Mouse (Mus musculus): Measurements from ENCODE around the gene Cyp4a29. TPM values are rescaled to one million over a fixed set of nuclear protein-coding genes. Genes with fewer than 3 reads are reported as not detected.
"Not testable (repeated sequence)": the region's sequence is repeated elsewhere in the genome, so short reads cannot be mapped to it uniquely, and the experiment has no call there.

The Cyp4a29 gene
- polyA plus RNA-seq (2014; fragmentation: Nextera tagmentation; extraction: Ambion mirVana), result not detected in 2 replicates

DNA sequence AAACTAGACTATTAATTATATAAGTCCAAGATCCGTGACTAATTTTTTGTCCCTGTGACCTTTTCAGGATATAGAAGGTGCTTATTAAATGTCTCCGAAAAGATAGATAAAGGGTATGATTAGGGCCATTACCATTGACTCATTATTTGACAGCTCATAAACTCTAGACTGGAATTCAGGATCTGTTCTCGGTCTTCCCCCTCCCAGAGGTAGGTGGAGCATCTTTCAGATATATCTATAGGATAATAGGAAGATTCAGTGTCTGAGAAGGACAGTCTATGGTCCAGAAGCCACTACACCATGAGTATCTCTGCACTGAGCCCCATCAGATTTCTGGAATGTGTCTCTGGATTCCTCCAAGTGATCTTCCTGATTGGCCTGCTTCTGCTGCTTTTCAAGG, at the start of gene Cyp4a29:
Cyp4a29 (plus strand) TSS at position 301 of the 400 bp plus-strand sequence.
- no peak within 1 kb of the TSS for H3K4me2 ChIP-seq (ENCODE audit: low read length)
- no peak within 1 kb of the TSS for H3K27ac ChIP-seq (replicated peaks; ENCODE audit: low read depth, low read length)
- no peak within 1 kb of the TSS for H3K9ac ChIP-seq (replicated peaks; ENCODE audit: low read length)
- no peak for ATAC-seq (ENCODE audit: low FRiP score, low TSS enrichment)
- H3K9me3 ChIP-seq (ENCODE audit: control insufficient read depth, low read length), result no peaks in the 10 kb centered on the region
- no peaks in the 10 kb centered on the region for H3K36me3 ChIP-seq (ENCODE audit: control insufficient read depth, insufficient read depth, low read length)
- 89% methylated on average over 3 of the region's 3 CpGs for WGBS
- H3K27me3 ChIP-seq (ENCODE audit: control insufficient read depth, insufficient read depth, low read length), result no peaks in the 10 kb centered on the region
- no peak for DNase-seq
- no peaks in the 10 kb centered on the region for H3K4me1 ChIP-seq (ENCODE audit: control insufficient read depth, insufficient read depth, low read length)
- H3K4me3 ChIP-seq (replicated peaks; ENCODE audit: low read depth, low read length), result no peak within 1 kb of the TSS

- H3K9ac ChIP-seq (replicated peaks; ENCODE audit: low read length); H3K4me1 ChIP-seq (ENCODE audit: control insufficient read depth, insufficient read depth, low read length); H3K27ac ChIP-seq (replicated peaks; ENCODE audit: low read depth, low read length); H3K9me3 ChIP-seq (ENCODE audit: control insufficient read depth, low read length); ATAC-seq (ENCODE audit: low FRiP score, low TSS enrichment); H3K4me2 ChIP-seq (ENCODE audit: low read length); H3K27me3 ChIP-seq (ENCODE audit: control insufficient read depth, insufficient read depth, low read length); H3K36me3 ChIP-seq (ENCODE audit: control insufficient read depth, insufficient read depth, low read length); DNase-seq; H3K4me3 ChIP-seq (replicated peaks; ENCODE audit: low read depth, low read length): not testable (repeated sequence)
- WGBS, result 81% methylated on average over 2 of the region's 2 CpGs
These were observed 9.0 kb upstream of the Cyp4a29 start for GRCm38 (mm10) chr4:115232901-115233300.

GRCm38 (mm10) chr4:115236462-115237096, 5.3 kb upstream of the Cyp4a29 start:
- H3K4me2 ChIP-seq (ENCODE audit: low read length), result no peak overlapping the region
- no peaks in the 10 kb centered on the region for H3K4me1 ChIP-seq (ENCODE audit: control insufficient read depth, insufficient read depth, low read length)
- H3K27me3 ChIP-seq (ENCODE audit: control insufficient read depth, insufficient read depth, low read length), result no peaks in the 10 kb centered on the region
- DNase-seq (no peak), ATAC-seq (ENCODE audit: low FRiP score, low TSS enrichment) (no peak)
- H3K4me3 ChIP-seq (replicated peaks; ENCODE audit: low read depth, low read length), result no peak overlapping the region
- no peak overlapping the region for H3K9ac ChIP-seq (replicated peaks; ENCODE audit: low read length)
- no peak overlapping the region for H3K27ac ChIP-seq (replicated peaks; ENCODE audit: low read depth, low read length)
- H3K9me3 ChIP-seq (ENCODE audit: control insufficient read depth, low read length), result no peaks in the 10 kb centered on the region
- 82% methylated on average over 1 of the region's 1 CpGs for WGBS
- H3K36me3 ChIP-seq (ENCODE audit: control insufficient read depth, insufficient read depth, low read length), result no peaks in the 10 kb centered on the region

DNA sequence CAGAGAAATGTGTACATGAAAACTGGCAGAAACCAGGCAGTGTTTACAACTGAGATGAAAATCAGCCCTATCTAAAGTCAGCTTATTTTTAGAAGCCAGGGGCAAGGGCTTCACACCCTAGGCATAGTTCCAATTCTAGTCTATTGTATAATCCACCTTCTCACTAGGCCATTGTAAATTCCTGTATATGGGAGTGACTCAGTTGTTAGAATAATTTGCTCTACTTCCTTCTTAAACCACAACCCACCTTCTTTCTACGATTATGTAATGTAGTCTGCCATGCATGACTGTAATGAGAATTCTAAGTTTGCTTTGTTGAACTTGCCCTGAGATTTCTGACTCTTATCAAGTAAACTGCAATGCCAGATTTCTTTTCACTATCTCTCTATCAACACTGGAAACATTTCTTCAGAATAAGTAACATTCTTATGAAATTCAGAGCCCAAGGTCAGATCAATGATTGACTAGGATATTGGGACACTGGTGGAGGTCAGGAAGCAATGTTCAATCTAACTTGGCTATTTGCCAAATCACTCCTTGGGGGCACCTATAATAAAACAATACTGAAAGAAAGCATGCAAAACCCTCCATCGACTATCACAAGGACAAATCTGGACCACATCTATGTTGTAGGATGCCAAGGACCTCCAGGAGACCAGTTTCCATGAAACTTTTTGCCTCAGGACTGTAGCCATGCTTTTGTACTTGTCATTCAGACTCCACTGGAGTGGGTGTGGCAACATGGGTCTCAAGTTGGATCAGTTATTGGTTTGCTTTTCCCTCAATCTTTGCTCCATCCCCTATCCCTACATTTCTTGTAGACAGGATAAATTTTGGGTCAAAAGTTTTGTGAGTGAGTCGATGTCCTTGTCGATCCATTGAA, 23.0 kb downstream of the Cyp4a29 start:
- not testable (repeated sequence) for H3K36me3 ChIP-seq (ENCODE audit: control insufficient read depth, insufficient read depth, low read length); DNase-seq; H3K4me1 ChIP-seq (ENCODE audit: control insufficient read depth, insufficient read depth, low read length); H3K4me3 ChIP-seq (replicated peaks; ENCODE audit: low read depth, low read length); H3K27ac ChIP-seq (replicated peaks; ENCODE audit: low read depth, low read length); H3K4me2 ChIP-seq (ENCODE audit: low read length); H3K9ac ChIP-seq (replicated peaks; ENCODE audit: low read length); ATAC-seq (ENCODE audit: low FRiP score, low TSS enrichment); H3K27me3 ChIP-seq (ENCODE audit: control insufficient read depth, insufficient read depth, low read length); H3K9me3 ChIP-seq (ENCODE audit: control insufficient read depth, low read length)
- 85% methylated on average over 3 of the region's 4 CpGs for WGBS

- not testable (repeated sequence) for H3K27ac ChIP-seq (replicated peaks; ENCODE audit: low read depth, low read length); H3K9ac ChIP-seq (replicated peaks; ENCODE audit: low read length)
These were observed 36.5 kb downstream of the Cyp4a29 start for GRCm38 (mm10) chr4:115278215-115278982.

GRCm38 (mm10) chr4:115280342-115280741, 38.5 kb downstream of the Cyp4a29 start:
- peak overlapping the region; percentile 38; the same call in 1 of the 2 replicates for H3K4me3 ChIP-seq (replicated peaks; ENCODE audit: low read depth, low read length)
- no peaks in the 10 kb centered on the region for H3K36me3 ChIP-seq (ENCODE audit: control insufficient read depth, insufficient read depth, low read length)
- no peak overlapping the region for H3K27ac ChIP-seq (replicated peaks; ENCODE audit: low read depth, low read length)
- H3K9ac ChIP-seq (replicated peaks; ENCODE audit: low read length), result no peak overlapping the region
- peak overlapping the region; percentile 56 for H3K4me2 ChIP-seq (ENCODE audit: low read length)
- H3K4me1 ChIP-seq (ENCODE audit: control insufficient read depth, insufficient read depth, low read length), result no peaks in the 10 kb centered on the region
- DNase-seq (no peak), ATAC-seq (ENCODE audit: low FRiP score, low TSS enrichment) (no peak)
- H3K27me3 ChIP-seq (ENCODE audit: control insufficient read depth, insufficient read depth, low read length), result no peaks in the 10 kb centered on the region
- no peaks in the 10 kb centered on the region for H3K9me3 ChIP-seq (ENCODE audit: control insufficient read depth, low read length)

More at GRCm38 (mm10) chr4:115278215-115278982, 36.5 kb downstream of the Cyp4a29 start:
- not testable (repeated sequence) for H3K4me3 ChIP-seq (replicated peaks; ENCODE audit: low read depth, low read length); H3K4me2 ChIP-seq (ENCODE audit: low read length); ATAC-seq (ENCODE audit: low FRiP score, low TSS enrichment); H3K36me3 ChIP-seq (ENCODE audit: control insufficient read depth, insufficient read depth, low read length); DNase-seq; H3K4me1 ChIP-seq (ENCODE audit: control insufficient read depth, insufficient read depth, low read length); H3K9me3 ChIP-seq (ENCODE audit: control insufficient read depth, low read length); H3K27me3 ChIP-seq (ENCODE audit: control insufficient read depth, insufficient read depth, low read length)
- 93% methylated on average over 2 of the region's 3 CpGs for WGBS

DNA sequence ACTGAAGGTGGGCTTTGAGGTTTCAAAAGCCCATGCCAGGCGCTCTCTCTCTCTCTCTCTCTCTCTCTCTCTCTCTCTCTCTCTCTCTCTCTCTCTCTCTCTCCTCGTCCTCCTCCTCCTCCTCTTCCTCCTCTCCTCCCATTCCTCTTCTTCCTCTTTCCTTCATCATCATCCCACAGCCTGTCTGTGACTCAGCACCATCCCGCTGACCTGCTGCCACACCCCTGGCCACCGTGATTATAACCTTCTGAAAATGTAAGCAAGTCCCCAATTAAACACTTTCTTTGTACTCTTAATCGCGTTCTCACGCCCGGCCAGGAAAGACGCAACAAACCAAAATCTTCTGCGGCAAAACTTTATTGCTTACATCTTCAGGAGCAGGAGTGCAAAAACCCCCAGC, 38.9 kb downstream of the Cyp4a29 start:
- not testable (repeated sequence) for H3K27ac ChIP-seq (replicated peaks; ENCODE audit: low read depth, low read length); H3K4me1 ChIP-seq (ENCODE audit: control insufficient read depth, insufficient read depth, low read length); H3K36me3 ChIP-seq (ENCODE audit: control insufficient read depth, insufficient read depth, low read length); H3K9me3 ChIP-seq (ENCODE audit: control insufficient read depth, low read length); H3K27me3 ChIP-seq (ENCODE audit: control insufficient read depth, insufficient read depth, low read length); DNase-seq
- ATAC-seq (ENCODE audit: low FRiP score, low TSS enrichment), result peak; percentile 66; the same call in 1 of the 2 replicates
- Histone ChIP-seq H3K4me3 (replicated peaks; ENCODE audit: low read depth, low read length) (peak overlapping the region; percentile 38), H3K9ac (replicated peaks; ENCODE audit: low read length) (peak overlapping the region; percentile 1; the same call in 1 of the 2 replicates), H3K4me2 (ENCODE audit: low read length) (peak overlapping the region; percentile 56)
- 20% methylated on average over 10 of the region's 10 CpGs for WGBS

DNA sequence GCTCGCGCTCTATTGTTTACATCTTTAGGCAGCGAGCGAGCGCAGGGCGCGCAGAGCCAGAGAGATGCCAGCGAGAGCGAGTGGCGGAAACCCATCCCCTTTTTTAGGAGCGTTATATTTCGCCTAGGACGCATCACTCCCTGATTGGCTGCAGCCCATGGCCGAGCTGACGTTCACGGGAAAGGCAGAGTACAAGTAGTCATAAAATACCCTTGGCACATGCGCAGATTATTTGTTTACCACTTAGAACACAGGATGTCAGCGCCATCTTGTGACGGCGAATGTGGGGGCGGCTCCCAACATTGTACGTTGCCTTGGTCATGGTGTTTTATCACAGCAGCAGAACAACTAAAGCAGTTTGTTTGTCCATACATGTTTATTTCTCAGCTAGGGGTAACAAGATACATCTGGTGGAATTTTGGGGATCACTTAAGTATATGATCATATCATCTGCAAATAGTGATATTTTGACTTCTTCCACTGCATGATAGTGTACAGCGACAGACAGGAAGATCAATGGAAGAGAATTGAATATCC, 39.4 kb downstream of the Cyp4a29 start:
- not testable (repeated sequence) for H3K9me3 ChIP-seq (ENCODE audit: control insufficient read depth, low read length); H3K27me3 ChIP-seq (ENCODE audit: control insufficient read depth, insufficient read depth, low read length); H3K36me3 ChIP-seq (ENCODE audit: control insufficient read depth, insufficient read depth, low read length); H3K27ac ChIP-seq (replicated peaks; ENCODE audit: low read depth, low read length); H3K4me1 ChIP-seq (ENCODE audit: control insufficient read depth, insufficient read depth, low read length); H3K9ac ChIP-seq (replicated peaks; ENCODE audit: low read length)
- WGBS, result 18% methylated on average over 19 of the region's 23 CpGs
- peak; percentile 61 for DNase-seq
- peak overlapping the region; percentile 38 for H3K4me3 ChIP-seq (replicated peaks; ENCODE audit: low read depth, low read length)
- peak; percentile 69 for ATAC-seq (ENCODE audit: low FRiP score, low TSS enrichment)
- peak overlapping the region; percentile 56 for H3K4me2 ChIP-seq (ENCODE audit: low read length)

All from midbrain, embryonic 14.5 days (tissue).